Mouse (Mus musculus) 3T3-L1 (cell line): ENCODE measurements around the gene Pgf.
A peak's percentile ranks its signal among the peaks of the same experiment; 100 is the strongest.

ENCODE experiments used
- DNase-seq: peaks from one replicate; pipeline ENCODE4 v3.0.0-alpha.2; 2015; ENCODE audit warnings: low read depth, low spot score

Gene Pgf

DNA sequence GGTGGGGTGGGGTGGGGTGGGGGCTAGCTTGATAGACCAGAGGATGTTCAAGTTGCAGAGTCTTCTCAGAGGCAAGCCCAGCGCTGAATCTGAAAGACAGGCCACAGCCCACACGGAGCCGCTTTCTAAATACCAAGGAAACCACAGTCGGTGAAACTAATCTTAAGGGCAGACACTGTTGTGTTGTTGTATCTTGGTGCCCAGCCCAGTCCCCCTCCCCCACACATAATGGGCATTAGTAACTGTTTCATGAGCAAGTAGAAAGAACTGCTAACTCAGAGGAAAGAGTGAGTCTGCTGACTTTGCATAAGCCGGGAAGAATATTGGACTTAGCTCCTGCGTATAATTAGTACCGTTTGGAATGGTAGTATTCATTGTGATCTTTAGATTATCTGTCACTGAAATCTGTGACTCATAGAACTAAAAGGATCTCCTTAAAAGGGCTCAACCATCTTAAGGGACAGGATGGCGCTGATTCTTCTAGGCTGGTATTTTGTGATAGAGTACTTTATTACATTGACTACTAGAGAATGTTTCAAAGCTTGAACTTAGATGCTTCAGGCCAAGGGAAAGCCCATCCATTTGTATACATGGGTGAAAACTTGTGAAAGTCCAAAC, 50.5 kb downstream of the Pgf start:
- peak; percentile 93 for DNase-seq

DNA sequence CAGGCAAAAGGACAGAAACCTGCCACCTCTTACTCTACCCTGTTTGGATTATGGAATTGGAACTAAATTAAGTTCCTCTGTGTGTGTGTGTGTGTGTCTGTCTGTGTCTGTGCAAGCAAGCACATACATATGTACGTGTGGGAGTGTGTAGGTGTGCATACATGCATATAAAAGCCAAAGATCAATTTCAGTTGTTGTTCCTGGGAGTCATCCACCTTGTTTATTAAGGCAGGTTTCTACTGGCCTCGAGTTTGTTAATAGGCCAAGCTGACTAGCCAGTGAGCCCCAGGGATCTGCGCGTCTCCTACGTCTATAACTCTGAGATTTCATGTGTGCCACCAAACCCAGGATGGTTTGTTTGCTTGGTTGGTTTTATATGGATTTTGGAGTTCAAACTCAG, 52.8 kb downstream of the Pgf start:
- DNase-seq: no peak

- DNase-seq: no peak
Measured at GRCm38 (mm10) chr12:85123645-85124044, 53.9 kb downstream of the Pgf start.

GRCm38 (mm10) chr12:85123108-85123530, 54.5 kb downstream of the Pgf start:
- DNase-seq: no peak

- no peak for DNase-seq
Measured at GRCm38 (mm10) chr12:85121806-85122459, 55.7 kb downstream of the Pgf start.
